Mouse (Mus musculus) G1E (cell line): ENCODE data around the gene Ncoa3. TPM values are rescaled to one million over a fixed set of nuclear protein-coding genes. Genes with fewer than 3 reads are reported as not detected.

Experiments used
- ATAC-seq: 2 replicates; pipeline ENCODE4 v1.8.0; 2016; ENCODE audit warnings: mild to moderate bottlenecking; ENCODE audit not compliant: insufficient number of reproducible peaks, poor library complexity, low FRiP score, severe bottlenecking; ENCODE audit errors: extremely low read depth
- DNase-seq: peaks from one replicate; pipeline ENCODE4 v3.0.0; 2012; ENCODE audit warnings: low spot score
- H3K27me3 ChIP-seq: 2 replicates; pipeline ENCODE4 v1.6.1; 2012; ENCODE audit warnings: mild to moderate bottlenecking, low read length, inconsistent platforms; ENCODE audit not compliant: insufficient read depth
- H3K36me3 ChIP-seq: replicated peaks from 2 replicates; pipeline ENCODE3; 2012; ENCODE audit warnings: mild to moderate bottlenecking, inconsistent platforms
- H3K4me1 ChIP-seq: 2 replicates; pipeline ENCODE4 v1.6.1; 2012; ENCODE audit warnings: low read depth, low read length, inconsistent platforms, mixed read lengths; ENCODE audit not compliant: insufficient read depth
- H3K4me3 ChIP-seq: 2 replicates; pipeline ENCODE4 v1.5.1; 2012; ENCODE audit warnings: low read depth, mild to moderate bottlenecking, inconsistent platforms, low read length, moderate library complexity, mixed read lengths
- H3K9me3 ChIP-seq: replicated peaks from 2 replicates; pipeline ENCODE4 v1.6.1; 2012; ENCODE audit warnings: inconsistent platforms
- CTCF ChIP-seq: IDR thresholded peaks from 2 replicates; pipeline ENCODE4 v1.5.1; 2012; ENCODE audit warnings: low read depth, low read length, inconsistent platforms, mixed read lengths
- GATA1 ChIP-seq: IDR thresholded peaks from 2 replicates; pipeline ENCODE4 v1.6.1; 2012; ENCODE audit warnings: borderline replicate concordance, low read length, inconsistent platforms, mixed read lengths
- GATA2 ChIP-seq: IDR thresholded peaks from 2 replicates; pipeline ENCODE4 v1.6.1; 2012; ENCODE audit warnings: low read depth, low read length, inconsistent platforms, borderline replicate concordance
- POLR2AphosphoS5 ChIP-seq: IDR thresholded peaks from 2 replicates; pipeline ENCODE4 v1.6.1; 2012; ENCODE audit warnings: low read depth, low read length, inconsistent platforms; ENCODE audit not compliant: insufficient replicate concordance
- TAL1 ChIP-seq: conservative IDR thresholded peaks from 2 replicates; pipeline ENCODE4 v1.6.1; 2012; ENCODE audit warnings: low read depth, low read length, inconsistent platforms, mixed read lengths
- polyA plus RNA-seq: library from polyadenylated mRNA; stranded (reverse); fragments of >175 nt; gene quantifications from 2 replicates; pipeline ENCODE4 v1.2.3, GENCODE M21; 2012
- total RNA-seq, 2 experiments: library from RNA; stranded (forward) in 1 of 2; stranded (reverse) in 1 of 2; fragments of 200-1000 nt in 1 of 2; fragments of >200 nt in 1 of 2; fragmentation: Nextera tagmentation in 1 of 2; gene quantifications; 2 replicates each; pipeline ENCODE4 v1.2.3; 2014 to 2017

Ncoa3 gene
- total and polyA plus RNA-seq, 3 experiments, result 8.2 to 17.9 (median 14.6) TPM

- no peak for ATAC-seq
- no peak overlapping the region for H3K4me3 ChIP-seq
- TF ChIP-seq TAL1 (no peak), POLR2AphosphoS5 (no peak), GATA2 (no peak), GATA1 (no peak), CTCF (no peak)
- peaks cover 5% of the 10 kb centered on the region for H3K27me3 ChIP-seq
- no peak for DNase-seq
- peaks cover 3% of the 10 kb centered on the region; the same call in 1 of the 2 replicates for H3K9me3 ChIP-seq
- peaks cover 10% of the 10 kb centered on the region for H3K4me1 ChIP-seq
- H3K36me3 ChIP-seq, result no peaks in the 10 kb centered on the region
Measured at GRCm38 (mm10) chr2:165981248-165981977, 11.0 kb upstream of the Ncoa3 start.

DNA sequence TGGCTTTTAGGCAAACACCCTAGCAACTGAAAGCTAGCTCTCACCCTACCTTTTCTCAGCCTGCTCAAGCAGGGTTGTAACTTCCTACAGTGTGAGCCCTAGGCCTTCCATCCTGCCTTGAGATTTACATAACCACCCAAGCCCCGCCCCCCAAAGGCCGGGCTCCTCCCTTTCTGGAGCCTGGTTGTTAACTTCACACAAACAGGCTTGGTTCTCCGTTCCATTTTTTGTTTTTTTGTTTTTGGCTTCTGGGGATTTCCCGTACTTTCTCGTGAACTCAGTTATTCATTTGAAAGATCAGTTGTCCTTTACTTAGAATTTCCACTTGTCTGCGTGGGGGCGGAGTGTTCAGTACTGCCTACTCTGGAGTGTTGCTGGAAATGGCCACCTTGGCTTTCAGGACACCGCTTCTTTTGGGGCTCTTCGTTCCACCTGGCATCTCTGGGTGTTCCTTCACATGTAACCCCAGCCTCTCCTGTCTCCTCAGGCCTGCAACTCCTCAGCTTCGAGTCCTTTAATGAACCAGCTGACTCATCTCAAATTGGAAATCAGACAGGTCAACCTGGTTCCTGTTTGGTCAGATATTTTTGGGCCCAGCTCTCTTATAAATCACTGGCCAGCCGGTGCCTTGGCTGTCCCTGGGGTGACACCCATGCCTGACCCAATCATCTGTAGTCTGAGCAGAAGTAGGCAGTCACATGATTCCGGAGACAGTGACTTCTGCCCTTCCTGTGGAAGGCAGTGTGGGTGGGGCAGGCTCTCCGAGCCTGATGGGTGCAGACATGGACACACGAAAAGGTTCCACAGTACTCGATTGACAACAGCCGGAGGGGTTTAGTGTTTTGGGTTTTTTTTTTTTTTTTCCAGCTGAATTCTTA is 9.7 kb upstream of the Ncoa3 start:
- TF ChIP-seq POLR2AphosphoS5, result no peak
- no peak for TF ChIP-seq GATA2
- no peak for TF ChIP-seq TAL1
- TF ChIP-seq CTCF, result no peak
- no peak for TF ChIP-seq GATA1
- Histone ChIP-seq H3K4me1 (peaks cover 13% of the 10 kb centered on the region), H3K36me3 (no peaks in the 10 kb centered on the region), H3K27me3 (peaks cover 13% of the 10 kb centered on the region), H3K9me3 (peaks cover 3% of the 10 kb centered on the region; the same call in 1 of the 2 replicates), H3K4me3 (no peak overlapping the region)
- ATAC-seq (peak; percentile 79), DNase-seq (no peak)

DNA sequence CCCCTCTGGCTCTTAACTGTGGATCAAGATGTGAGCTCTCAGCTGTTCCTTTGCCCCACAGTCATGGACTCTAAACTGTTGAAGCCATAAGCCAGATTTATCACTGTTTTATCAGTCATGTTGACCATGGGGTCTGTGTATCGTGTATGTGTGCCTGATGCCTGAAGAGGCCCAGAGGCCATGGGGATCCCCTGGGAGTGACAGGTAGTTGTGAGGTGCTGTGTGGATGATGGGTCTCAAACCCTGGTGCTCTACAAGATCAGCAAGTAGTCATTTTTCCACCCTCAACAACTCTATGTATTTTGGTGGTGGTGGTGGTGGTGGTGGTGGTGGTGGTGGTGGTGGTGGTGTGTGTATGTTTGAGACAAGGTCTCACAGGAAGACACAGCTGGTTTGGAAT is 8.1 kb upstream of the Ncoa3 start:
- ATAC-seq, result no peak
- DNase-seq, result no peak

DNA sequence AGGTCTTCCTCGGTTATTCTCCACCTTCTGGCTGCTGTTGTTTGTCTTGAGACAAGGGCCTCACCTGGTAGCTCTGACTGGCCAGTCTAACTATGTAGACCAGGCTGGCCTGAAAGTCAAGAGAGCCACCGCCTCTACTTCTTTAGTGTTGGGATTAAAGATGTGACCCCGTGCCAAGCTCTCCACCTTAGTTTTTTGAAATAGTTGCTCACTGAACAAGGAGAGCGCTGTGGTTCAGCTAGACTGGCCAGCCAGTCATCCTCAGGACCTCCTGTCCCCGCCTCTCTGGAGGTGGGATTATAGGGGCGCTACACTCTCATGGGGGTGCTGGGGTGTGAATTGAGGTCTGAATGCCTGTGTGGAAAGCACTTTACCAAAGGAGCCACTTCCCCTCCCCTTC is 7.5 kb upstream of the Ncoa3 start:
- Histone ChIP-seq H3K36me3 (no peaks in the 10 kb centered on the region), H3K4me1 (peaks cover 13% of the 10 kb centered on the region), H3K9me3 (no peaks in the 10 kb centered on the region), H3K4me3 (no peak overlapping the region), H3K27me3 (peaks cover 20% of the 10 kb centered on the region)
- DNase-seq (no peak), ATAC-seq (no peak)
- no peak for TF ChIP-seq CTCF
- no peak for TF ChIP-seq TAL1
- TF ChIP-seq POLR2AphosphoS5, result no peak
- TF ChIP-seq GATA2, result no peak
- no peak for TF ChIP-seq GATA1

More for the DNA sequence above, 8.1 kb upstream of the Ncoa3 start:
- Histone ChIP-seq H3K9me3 (no peaks in the 10 kb centered on the region), H3K4me1 (peaks cover 13% of the 10 kb centered on the region), H3K27me3 (peaks cover 20% of the 10 kb centered on the region), H3K36me3 (no peaks in the 10 kb centered on the region), H3K4me3 (no peak overlapping the region)
- no peak for TF ChIP-seq CTCF
- TF ChIP-seq TAL1, result no peak
- no peak for TF ChIP-seq GATA1
- TF ChIP-seq POLR2AphosphoS5, result no peak
- no peak for TF ChIP-seq GATA2

DNA sequence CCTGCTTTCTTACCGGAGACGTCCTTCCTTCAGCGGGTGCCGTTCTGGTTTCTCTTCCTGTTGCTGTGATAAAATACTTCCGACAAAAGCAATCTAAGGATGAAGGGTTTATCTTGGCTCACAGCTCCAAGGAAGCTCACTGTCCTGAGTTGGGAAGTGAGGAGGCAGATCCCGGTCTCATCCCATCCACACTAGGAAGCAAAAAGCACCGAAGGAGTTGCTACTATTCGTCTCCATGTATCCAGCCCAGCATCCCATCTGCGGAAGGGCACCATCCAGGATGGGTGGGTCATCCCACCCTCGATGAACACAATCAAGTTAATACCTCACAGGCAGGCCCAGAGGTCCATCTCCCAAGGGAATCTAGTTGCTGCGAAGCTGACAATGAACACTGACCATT is 6.9 kb upstream of the Ncoa3 start:
- ATAC-seq (no peak), DNase-seq (no peak)
- H3K4me1 ChIP-seq, result peaks cover 13% of the 10 kb centered on the region

GRCm38 (mm10) chr2:165986921-165987453 is 5.4 kb upstream of the Ncoa3 start:
- ATAC-seq (no peak), DNase-seq (no peak)
- H3K9me3 ChIP-seq, result no peaks in the 10 kb centered on the region
- TF ChIP-seq GATA1 (no peak), CTCF (no peak), GATA2 (no peak)
- H3K4me3 ChIP-seq, result no peak overlapping the region
- peaks cover 15% of the 10 kb centered on the region for H3K4me1 ChIP-seq
- no peaks in the 10 kb centered on the region for H3K36me3 ChIP-seq
- H3K27me3 ChIP-seq, result peaks cover 18% of the 10 kb centered on the region

More for the DNA sequence above, 6.9 kb upstream of the Ncoa3 start:
- Histone ChIP-seq H3K4me3 (no peak overlapping the region), H3K27me3 (peaks cover 20% of the 10 kb centered on the region), H3K36me3 (no peaks in the 10 kb centered on the region), H3K9me3 (no peaks in the 10 kb centered on the region)
- TF ChIP-seq TAL1 (no peak), POLR2AphosphoS5 (no peak), CTCF (no peak), GATA2 (no peak), GATA1 (no peak)
